Mouse (Mus musculus) intestine, postnatal 0 days (tissue): Measurements from ENCODE around the gene Ift52. TPM values are rescaled to one million over a fixed set of nuclear protein-coding genes. Genes with fewer than 3 reads are reported as not detected.

Source experiments
- ATAC-seq: fragments of 200-750 bp; cut with Nextera tagmentation; 2 replicates; pipeline ENCODE4 v1.8.0; 2017; ENCODE audit warnings: mild to moderate bottlenecking, moderate TSS enrichment, moderate library complexity
- H3K27ac ChIP-seq: fragments of 300-500 bp; sonication (generic); 2 replicates; pipeline ENCODE4 v1.5.1; 2014; ENCODE audit warnings: mild to moderate bottlenecking, low read depth, low read length, moderate library complexity
- H3K27me3 ChIP-seq: fragments of 300-500 bp; sonication (generic); replicated peaks from 2 replicates; pipeline ENCODE4 v1.6.1; 2014; ENCODE audit warnings: low read length, mixed read lengths; ENCODE audit not compliant: control insufficient read depth, insufficient read depth
- H3K36me3 ChIP-seq: fragments of 300-500 bp; sonication (generic); 2 replicates; pipeline ENCODE4 v1.6.1; 2014; ENCODE audit warnings: mild to moderate bottlenecking, moderate library complexity; ENCODE audit not compliant: control insufficient read depth, insufficient read depth
- H3K4me1 ChIP-seq: fragments of 300-500 bp; sonication (generic); replicated peaks from 2 replicates; pipeline ENCODE4 v1.6.1; 2014; ENCODE audit warnings: antibody characterized with exemption, low read length, mixed read lengths; ENCODE audit not compliant: control insufficient read depth, insufficient read depth
- H3K4me2 ChIP-seq: fragments of 300-500 bp; sonication (generic); replicated peaks from 2 replicates; pipeline ENCODE4 v1.6.1; 2014; ENCODE audit warnings: low read depth, mild to moderate bottlenecking, moderate library complexity
- H3K4me3 ChIP-seq: fragments of 300-500 bp; sonication (generic); 2 replicates; pipeline ENCODE4 v1.5.1; 2014; ENCODE audit warnings: low read depth, low read length
- H3K9ac ChIP-seq: fragments of 300-500 bp; sonication (generic); 2 replicates; pipeline ENCODE4 v1.6.1; 2014; ENCODE audit warnings: mild to moderate bottlenecking, low read depth, low read length
- H3K9me3 ChIP-seq: fragments of 300-500 bp; sonication (generic); 2 replicates; pipeline ENCODE4 v1.6.1; 2016; ENCODE audit warnings: mixed run types; ENCODE audit not compliant: control insufficient read depth
- CTCF ChIP-seq: sonication (generic); IDR thresholded peaks from 2 replicates; pipeline ENCODE4 v1.5.1; 2016; ENCODE audit warnings: low read depth, mild to moderate bottlenecking, control low read depth, antibody characterized with exemption, moderate library complexity
- WGBS: fragments of 180-500 bp; shearing (Covaris S2); extraction: QIAGEN DNeasy Blood & Tissue Kit; methylation state at CpG from one replicate; pipeline ENCODE4 v1.1.7; 2014; 5-methylcytosine and 5-hydroxymethylcytosine counted together
- polyA plus RNA-seq: library from polyadenylated mRNA; unstranded; fragments of >200 nt; fragmentation: Nextera tagmentation; extraction: Ambion mirVana; gene quantifications from 2 replicates; pipeline ENCODE4 v1.2.1, GENCODE M21; 2015

The Ift52 gene
- polyA plus RNA-seq, 1 experiment from 2014 or later = 30.0 TPM

DNA sequence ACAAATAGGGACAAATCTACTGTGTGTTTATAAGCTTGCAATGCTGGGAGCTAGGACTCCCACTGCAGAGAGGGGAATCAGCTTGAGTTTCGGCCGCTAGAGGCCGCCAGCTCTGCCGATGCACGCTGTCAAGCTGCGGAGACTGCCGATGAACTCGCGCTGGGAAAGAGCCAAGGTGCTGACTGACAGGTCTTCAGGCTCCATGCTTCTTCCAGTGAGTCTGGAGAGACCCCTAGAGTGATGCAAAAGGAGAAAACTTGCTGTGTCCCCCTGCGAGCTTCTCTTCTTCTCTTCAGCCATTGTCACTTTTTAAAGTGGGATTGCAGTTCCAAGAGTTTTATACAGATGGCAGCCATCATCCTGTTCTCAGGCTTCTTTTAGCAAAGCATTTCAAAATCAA is 31.0 kb downstream of the Ift52 start:
- 1% methylated on average over 10 of the region's 10 CpGs for WGBS
- Histone ChIP-seq H3K36me3 (peaks cover 34% of the 10 kb centered on the region), H3K27me3 (no peaks in the 10 kb centered on the region), H3K27ac (no peak overlapping the region), H3K4me3 (no peak overlapping the region), H3K9me3 (no peaks in the 10 kb centered on the region), H3K9ac (no peak overlapping the region), H3K4me2 (peak overlapping the region; percentile 57), H3K4me1 (no peaks in the 10 kb centered on the region)
- TF ChIP-seq CTCF = peak; percentile 95
- ATAC-seq = peak; percentile 42; the same call in 1 of the 2 replicates

DNA sequence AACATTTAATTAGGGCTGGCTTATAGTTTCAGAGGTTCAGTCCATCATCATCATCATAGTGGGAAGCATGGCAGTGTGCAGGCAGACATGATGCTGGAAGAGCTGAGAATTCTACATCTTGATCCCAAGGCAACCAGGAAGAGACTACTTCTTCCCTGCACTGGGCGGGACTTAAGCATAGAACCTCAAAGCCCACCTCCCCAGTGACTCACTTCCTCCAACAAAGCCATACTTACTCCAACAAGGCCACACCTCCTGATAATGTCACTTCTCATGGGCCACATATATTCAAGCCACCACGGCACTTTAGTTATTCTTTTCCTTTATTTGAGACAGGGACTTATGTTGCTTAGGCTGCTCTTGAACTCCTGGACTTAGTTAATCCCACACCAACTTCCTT is 32.0 kb downstream of the Ift52 start:
- no peak overlapping the region for H3K4me2 ChIP-seq
- no peaks in the 10 kb centered on the region for H3K4me1 ChIP-seq
- H3K36me3 ChIP-seq = peaks cover 26% of the 10 kb centered on the region
- no peak for TF ChIP-seq CTCF
- H3K27ac ChIP-seq = no peak overlapping the region
- H3K4me3 ChIP-seq = no peak overlapping the region
- H3K9ac ChIP-seq = no peak overlapping the region
- no peak for ATAC-seq
- 94% methylated on average over 2 of the region's 2 CpGs for WGBS
- H3K27me3 ChIP-seq = no peaks in the 10 kb centered on the region
- no peaks in the 10 kb centered on the region for H3K9me3 ChIP-seq

DNA sequence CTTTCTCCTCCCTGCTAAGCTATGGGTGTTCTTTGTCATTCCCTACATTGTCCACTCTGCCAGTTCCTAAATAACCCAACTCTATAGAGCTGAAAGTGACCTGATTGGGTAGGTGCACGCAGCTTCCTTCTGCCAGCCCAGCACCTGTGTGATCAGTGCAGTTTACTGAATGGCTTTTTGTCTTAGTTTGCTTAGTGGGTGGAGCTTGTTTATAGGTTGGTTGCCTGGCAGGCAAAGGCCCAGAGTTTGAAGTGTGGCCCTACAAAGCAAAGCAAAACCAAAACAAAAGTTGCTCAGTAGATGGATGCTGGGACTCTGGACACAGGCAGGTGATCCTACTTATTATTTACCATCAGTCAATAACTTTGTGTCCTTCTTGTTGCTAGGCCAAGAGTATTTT is 34.5 kb downstream of the Ift52 start:
- 30% methylated on average over 1 of the region's 1 CpGs for whole genome bisulfite sequencing
- peak; percentile 25; the same call in 1 of the 2 replicates for ATAC-seq
- peaks cover 5% of the 10 kb centered on the region for H3K36me3 ChIP-seq

DNA sequence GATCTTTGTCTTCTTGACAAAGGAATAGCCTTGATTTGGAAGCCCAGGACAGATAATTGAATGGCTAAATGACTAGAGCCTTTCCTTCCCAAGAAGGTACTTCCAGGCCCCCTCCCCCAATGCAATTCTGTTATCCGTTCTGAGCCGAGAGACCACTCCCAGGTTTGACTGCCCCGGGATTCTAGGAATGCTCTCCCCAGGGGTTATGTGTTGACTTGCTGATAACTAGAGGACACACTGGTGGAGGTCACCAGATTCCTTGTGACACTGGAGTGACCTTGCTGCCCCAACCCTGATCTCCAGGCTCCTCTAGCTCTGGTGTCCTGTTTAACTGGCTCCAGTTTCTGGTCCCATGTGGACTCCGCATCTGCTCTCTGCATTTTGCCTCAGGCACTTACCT is 34.9 kb downstream of the Ift52 start:
- Histone ChIP-seq H3K27ac (no peak overlapping the region), H3K9me3 (no peaks in the 10 kb centered on the region), H3K27me3 (no peaks in the 10 kb centered on the region), H3K36me3 (peaks cover 1% of the 10 kb centered on the region; the same call in 1 of the 2 replicates), H3K4me1 (no peaks in the 10 kb centered on the region), H3K9ac (no peak overlapping the region), H3K4me3 (no peak overlapping the region), H3K4me2 (no peak overlapping the region)
- no peak for ATAC-seq
- WGBS = 47% methylated on average over 4 of the region's 4 CpGs
- TF ChIP-seq CTCF = no peak

More for the DNA sequence above, 34.5 kb downstream of the Ift52 start:
- H3K4me3 ChIP-seq = no peak overlapping the region
- no peak overlapping the region for H3K9ac ChIP-seq
- no peak for TF ChIP-seq CTCF
- no peak overlapping the region for H3K27ac ChIP-seq
- H3K9me3 ChIP-seq = no peaks in the 10 kb centered on the region
- no peak overlapping the region for H3K4me2 ChIP-seq
- no peaks in the 10 kb centered on the region for H3K4me1 ChIP-seq
- H3K27me3 ChIP-seq = no peaks in the 10 kb centered on the region

DNA sequence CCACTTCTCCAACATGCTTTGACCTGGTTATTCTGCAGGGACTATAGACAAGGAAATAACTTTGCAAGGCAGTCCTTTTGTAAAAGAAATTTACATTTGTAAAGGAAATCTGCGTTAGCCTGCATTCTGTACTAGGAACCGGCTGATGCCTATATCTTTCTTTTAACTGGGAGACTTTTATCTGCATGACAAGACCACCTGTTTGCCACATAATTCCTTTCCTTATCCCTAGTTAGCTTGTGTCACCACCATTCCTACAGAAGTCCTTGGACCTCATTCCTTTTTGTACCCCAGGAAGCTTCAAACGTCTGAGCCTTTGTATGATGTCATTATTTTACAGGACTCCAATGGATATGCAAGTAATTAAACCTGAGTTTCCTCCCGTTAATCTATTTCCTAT is 35.7 kb downstream of the Ift52 start:
- no peak for ATAC-seq
- no peak for TF ChIP-seq CTCF
- 77% methylated on average over 4 of the region's 4 CpGs for WGBS
- no peaks in the 10 kb centered on the region for H3K36me3 ChIP-seq
- no peaks in the 10 kb centered on the region for H3K9me3 ChIP-seq
- no peaks in the 10 kb centered on the region for H3K27me3 ChIP-seq
- H3K4me2 ChIP-seq = no peak overlapping the region
- no peaks in the 10 kb centered on the region for H3K4me1 ChIP-seq
- no peak overlapping the region for H3K4me3 ChIP-seq
- no peak overlapping the region for H3K9ac ChIP-seq
- no peak overlapping the region for H3K27ac ChIP-seq

DNA sequence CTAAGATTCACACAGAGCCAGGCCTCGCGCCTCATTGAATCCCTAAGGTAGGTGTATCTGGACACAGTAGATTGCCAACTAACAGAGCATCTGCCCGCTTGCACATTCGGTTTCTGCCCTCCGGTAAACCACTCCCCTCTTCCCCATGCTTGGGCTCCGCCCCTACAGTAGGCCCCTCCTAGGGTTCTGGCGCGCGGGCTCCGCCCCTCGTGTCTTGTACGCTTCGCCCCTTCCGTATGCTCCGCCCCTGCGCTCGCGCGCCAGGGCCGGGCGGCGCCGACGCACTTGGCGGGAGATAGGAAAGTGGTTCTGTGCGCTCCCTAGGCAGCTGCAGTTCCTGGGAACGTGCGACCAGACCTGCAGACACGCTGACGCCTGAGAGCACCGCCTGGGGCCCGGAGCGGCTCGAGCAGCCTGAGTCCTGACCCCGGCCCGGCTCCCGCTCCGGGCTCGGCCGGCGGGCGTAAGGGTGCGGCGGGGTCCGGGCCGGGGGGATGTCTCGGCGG is 37.2 kb downstream of the Ift52 start, which contains the start of gene Mybl2:
TSS of gene Mybl2 (plus strand) at position 353 of the 506 bp plus-strand sequence.
- Histone ChIP-seq H3K9me3 (no peaks in the 10 kb centered on the region), H3K9ac (peak within 1 kb of the TSS; percentile 51), H3K4me2 (peak within 1 kb of the TSS; percentile 100), H3K36me3 (no peaks in the 10 kb centered on the region), H3K27ac (no peak within 1 kb of the TSS), H3K4me1 (no peaks in the 10 kb centered on the region), H3K4me3 (peak within 1 kb of the TSS; percentile 62), H3K27me3 (no peaks in the 10 kb centered on the region)
- peak; percentile 98 for ATAC-seq
- under 1% methylated on average over 48 of the region's 48 CpGs for WGBS
- no peak for TF ChIP-seq CTCF
